Mouse (Mus musculus) MEL (cell line): Measurements from ENCODE around the gene Txnrd2. TPM values are rescaled to one million over a fixed set of nuclear protein-coding genes. Genes with fewer than 3 reads are reported as not detected.
A peak's percentile ranks its signal among the peaks of the same experiment; 100 is the strongest.

Experiments
- DNase-seq: peaks from one replicate; pipeline ENCODE4 v3.0.0; 2011; ENCODE audit warnings: low read depth, low spot score
- H3K27ac ChIP-seq: 2 replicates; pipeline ENCODE4 v1.5.1; 2012; ENCODE audit warnings: low read depth, mild to moderate bottlenecking, control low read depth, low read length, moderate library complexity; ENCODE audit not compliant: control insufficient read depth
- H3K27me3 ChIP-seq, 2 experiments: fragments of 150-350 bp in 1 of 2; sonication (generic) in 1 of 2; 2 replicates each; pipeline ENCODE4 v1.6.1; 2012; ENCODE audit warnings: low read length in 2 of 2, mild to moderate bottlenecking in 2 of 2, improper control_type of control experiment in 1 of 2, moderate library complexity in 1 of 2; ENCODE audit not compliant: insufficient read depth in 2 of 2, control insufficient read depth in 1 of 2
- H3K36me3 ChIP-seq, 2 experiments: 2 replicates each; pipeline ENCODE4 v1.6.1; 2012 to 2014; ENCODE audit warnings: low read length in 2 of 2, improper control_type of control experiment in 1 of 2, inconsistent platforms in 1 of 2, mild to moderate bottlenecking in 1 of 2; ENCODE audit not compliant: insufficient read depth in 2 of 2, control insufficient read depth in 1 of 2
- H3K4me1 ChIP-seq, 2 experiments: fragments of 150-350 bp in 1 of 2; sonication (generic) in 1 of 2; 2 replicates each; pipeline ENCODE4 v1.6.1; 2012; ENCODE audit warnings: low read length in 2 of 2, improper control_type of control experiment in 1 of 2, mild to moderate bottlenecking in 1 of 2; ENCODE audit not compliant: insufficient read depth in 2 of 2, control insufficient read depth in 1 of 2
- H3K4me3 ChIP-seq, 2 experiments: fragments of 150-350 bp in 1 of 2; sonication (generic) in 1 of 2; 2 replicates each; pipeline ENCODE4 v1.5.1; 2012; ENCODE audit warnings: low read depth in 2 of 2, low read length in 2 of 2, mild to moderate bottlenecking in 2 of 2, moderate library complexity in 2 of 2, control low read depth in 1 of 2, improper control_type of control experiment in 1 of 2; ENCODE audit not compliant: control insufficient read depth in 1 of 2, insufficient read depth in 1 of 2
- H3K79me2 ChIP-seq: 2 replicates; pipeline ENCODE4 v1.6.1; 2012; ENCODE audit warnings: mild to moderate bottlenecking, low read length, moderate library complexity; ENCODE audit not compliant: control insufficient read depth, poor library complexity, insufficient read depth
- H3K9ac ChIP-seq: 2 replicates; pipeline ENCODE4 v1.6.1; 2012; ENCODE audit warnings: low read depth, mild to moderate bottlenecking, control low read depth, low read length, moderate library complexity; ENCODE audit not compliant: control insufficient read depth, poor library complexity, severe bottlenecking
- H3K9me3 ChIP-seq: fragments of 150-350 bp; sonication (generic); replicated peaks from 2 replicates; pipeline ENCODE4 v1.6.1; 2012; ENCODE audit warnings: mild to moderate bottlenecking, low read length, improper control_type of control experiment, moderate library complexity; ENCODE audit not compliant: insufficient read depth
- BHLHE40 ChIP-seq: IDR thresholded peaks from 2 replicates; pipeline ENCODE4 v1.6.1; 2012; ENCODE audit warnings: low read depth, mild to moderate bottlenecking, inconsistent platforms, low read length, improper control_type of control experiment, borderline replicate concordance
- CHD1 ChIP-seq: IDR thresholded peaks from 2 replicates; pipeline ENCODE4 v1.6.1; 2012; ENCODE audit warnings: low read depth, mild to moderate bottlenecking, inconsistent platforms, low read length, improper control_type of control experiment
- CHD2 ChIP-seq: IDR thresholded peaks from 2 replicates; pipeline ENCODE4 v1.6.1; 2011; ENCODE audit warnings: low read length, improper control_type of control experiment
- CTCF ChIP-seq, 3 experiments: IDR thresholded peaks in 2 of 3; conservative IDR thresholded peaks in 1 of 3; 2 replicates each; pipeline ENCODE4 v1.5.1; 2011 to 2012; ENCODE audit warnings: low read length in 3 of 3, low read depth in 2 of 3, mild to moderate bottlenecking in 2 of 3, improper control_type of control experiment in 1 of 3, inconsistent platforms in 1 of 3, mixed read lengths in 1 of 3, moderate library complexity in 1 of 3; ENCODE audit not compliant: control insufficient read depth in 1 of 3, insufficient read depth in 1 of 3, poor library complexity in 1 of 3, severe bottlenecking in 1 of 3
- E2F4 ChIP-seq: IDR thresholded peaks from 2 replicates; pipeline ENCODE4 v1.6.1; 2011; ENCODE audit warnings: low read depth, low read length, improper control_type of control experiment, borderline replicate concordance
- ELF1 ChIP-seq: IDR thresholded peaks from 2 replicates; pipeline ENCODE4 v1.6.1; 2014; ENCODE audit warnings: low read depth, mild to moderate bottlenecking, inconsistent platforms, low read length, improper control_type of control experiment, moderate library complexity
- EP300 ChIP-seq, 2 experiments: IDR thresholded peaks; 2 replicates each; pipeline ENCODE4 v1.6.1; 2011; ENCODE audit warnings: improper control_type of control experiment in 2 of 2, low read length in 2 of 2, low read depth in 1 of 2, mild to moderate bottlenecking in 1 of 2
- GABPA ChIP-seq: IDR thresholded peaks from 2 replicates; pipeline ENCODE4 v1.6.1; 2012; ENCODE audit warnings: low read depth, mild to moderate bottlenecking, inconsistent platforms, low read length, improper control_type of control experiment, moderate library complexity
- GATA1 ChIP-seq: IDR thresholded peaks from 2 replicates; pipeline ENCODE4 v1.6.1; 2011; ENCODE audit warnings: low read depth, low read length, improper control_type of control experiment
- HCFC1 ChIP-seq: IDR thresholded peaks from 2 replicates; pipeline ENCODE4 v1.6.1; 2012; ENCODE audit warnings: low read depth, mild to moderate bottlenecking, inconsistent platforms, low read length, improper control_type of control experiment, moderate library complexity
- JUND ChIP-seq: IDR thresholded peaks from 2 replicates; pipeline ENCODE4 v1.6.1; 2011; ENCODE audit warnings: low read depth, mild to moderate bottlenecking, improper control_type of control experiment, low read length
- KAT2A ChIP-seq: conservative IDR thresholded peaks from 2 replicates; pipeline ENCODE4 v1.6.1; 2012; ENCODE audit warnings: low read depth, low read length, improper control_type of control experiment, inconsistent platforms
- MAFK ChIP-seq: IDR thresholded peaks from 2 replicates; pipeline ENCODE4 v1.6.1; 2011; ENCODE audit warnings: low read depth, mild to moderate bottlenecking, low read length, improper control_type of control experiment, borderline replicate concordance
- MAX ChIP-seq: IDR thresholded peaks from 2 replicates; pipeline ENCODE4 v1.6.1; 2011; ENCODE audit warnings: low read length, improper control_type of control experiment
- MAZ ChIP-seq: IDR thresholded peaks from 2 replicates; pipeline ENCODE4 v1.6.1; 2012; ENCODE audit warnings: low read depth, mild to moderate bottlenecking, inconsistent platforms, low read length, improper control_type of control experiment
- MXI1 ChIP-seq: IDR thresholded peaks from 2 replicates; pipeline ENCODE4 v1.6.1; 2011; ENCODE audit warnings: mild to moderate bottlenecking, low read depth, low read length, improper control_type of control experiment
- MYB ChIP-seq: IDR thresholded peaks from 2 replicates; pipeline ENCODE4 v1.6.1; 2011; ENCODE audit warnings: mild to moderate bottlenecking, low read depth, low read length, improper control_type of control experiment
- MYC ChIP-seq: IDR thresholded peaks from 2 replicates; pipeline ENCODE4 v1.6.1; 2011; ENCODE audit warnings: low read depth, mild to moderate bottlenecking, low read length, improper control_type of control experiment, moderate library complexity
- NELFE ChIP-seq: IDR thresholded peaks from 2 replicates; pipeline ENCODE4 v1.6.1; 2011; ENCODE audit warnings: low read depth, low read length, improper control_type of control experiment
- POLR2A ChIP-seq, 2 experiments: IDR thresholded peaks; 2 replicates each; pipeline ENCODE4 v1.6.1; 2011 to 2012; ENCODE audit warnings: low read length in 2 of 2, mild to moderate bottlenecking in 2 of 2, control low read depth in 1 of 2, improper control_type of control experiment in 1 of 2, low read depth in 1 of 2, moderate library complexity in 1 of 2; ENCODE audit not compliant: control insufficient read depth in 1 of 2, insufficient read depth in 1 of 2, poor library complexity in 1 of 2
- POLR2AphosphoS2 ChIP-seq: IDR thresholded peaks from 2 replicates; pipeline ENCODE4 v1.6.1; 2011; ENCODE audit warnings: low read length, improper control_type of control experiment
- POLR2AphosphoS5 ChIP-seq: IDR thresholded peaks from 2 replicates; pipeline ENCODE4 v1.6.1; 2012; ENCODE audit warnings: low read depth, borderline replicate concordance, mild to moderate bottlenecking, inconsistent platforms, low read length, moderate library complexity, mixed read lengths
- RAD21 ChIP-seq: IDR thresholded peaks from 2 replicates; pipeline ENCODE4 v1.6.1; 2011; ENCODE audit warnings: mild to moderate bottlenecking, low read depth, low read length, improper control_type of control experiment
- RCOR1 ChIP-seq: IDR thresholded peaks from 2 replicates; pipeline ENCODE4 v1.6.1; 2012; ENCODE audit warnings: low read depth, mild to moderate bottlenecking, inconsistent platforms, low read length, improper control_type of control experiment
- SIN3A ChIP-seq: IDR thresholded peaks from 2 replicates; pipeline ENCODE4 v1.6.1; 2012; ENCODE audit warnings: low read length, improper control_type of control experiment, inconsistent platforms
- SMC3 ChIP-seq: IDR thresholded peaks from 2 replicates; pipeline ENCODE4 v1.6.1; 2011; ENCODE audit warnings: low read depth, low read length, improper control_type of control experiment
- TAL1 ChIP-seq: IDR thresholded peaks from 2 replicates; pipeline ENCODE4 v1.6.1; 2012; ENCODE audit warnings: mild to moderate bottlenecking, inconsistent platforms, low read length, moderate library complexity, mixed read lengths
- TBP ChIP-seq: IDR thresholded peaks from 2 replicates; pipeline ENCODE4 v1.8.0; 2011; ENCODE audit warnings: low read depth, low read length, improper control_type of control experiment
- TCF12 ChIP-seq: IDR thresholded peaks from 2 replicates; pipeline ENCODE4 v1.6.1; 2014; ENCODE audit warnings: low read depth, mild to moderate bottlenecking, inconsistent platforms, low read length, improper control_type of control experiment, moderate library complexity
- UBTF ChIP-seq: IDR thresholded peaks from 2 replicates; pipeline ENCODE4 v1.6.1; 2012; ENCODE audit warnings: low read depth, mild to moderate bottlenecking, inconsistent platforms, low read length, improper control_type of control experiment, moderate library complexity, borderline replicate concordance; ENCODE audit not compliant: insufficient read depth
- USF1 ChIP-seq: IDR thresholded peaks from 2 replicates; pipeline ENCODE4 v1.6.1; 2014; ENCODE audit warnings: low read depth, mild to moderate bottlenecking, inconsistent platforms, low read length, improper control_type of control experiment, moderate library complexity
- USF2 ChIP-seq, 2 experiments: IDR thresholded peaks; 2 replicates each; pipeline ENCODE4 v1.6.1; 2011 to 2012; ENCODE audit warnings: improper control_type of control experiment in 2 of 2, low read length in 2 of 2, borderline replicate concordance in 1 of 2, inconsistent platforms in 1 of 2, low read depth in 1 of 2, mild to moderate bottlenecking in 1 of 2; ENCODE audit not compliant: insufficient read depth in 1 of 2
- ZC3H11A ChIP-seq: IDR thresholded peaks from 2 replicates; pipeline ENCODE4 v1.6.1; 2012; ENCODE audit warnings: low read depth, mild to moderate bottlenecking, inconsistent platforms, low read length, improper control_type of control experiment
- ZKSCAN1 ChIP-seq: IDR thresholded peaks from 2 replicates; pipeline ENCODE4 v1.6.1; 2012; ENCODE audit warnings: low read depth, mild to moderate bottlenecking, inconsistent platforms, low read length, improper control_type of control experiment, moderate library complexity
- ZMIZ1 ChIP-seq: IDR thresholded peaks from 2 replicates; pipeline ENCODE4 v1.6.1; 2012; ENCODE audit warnings: low read depth, mild to moderate bottlenecking, inconsistent platforms, low read length, improper control_type of control experiment, moderate library complexity
- ZNF384 ChIP-seq: IDR thresholded peaks from 2 replicates; pipeline ENCODE4 v1.6.1; 2012; ENCODE audit warnings: low read depth, mild to moderate bottlenecking, inconsistent platforms, low read length, improper control_type of control experiment
- polyA plus RNA-seq, 2 experiments: library from polyadenylated mRNA; stranded (reverse) in 1 of 2; unstranded in 1 of 2; fragments of >175 nt in 1 of 2; fragments of >200 nt in 1 of 2; gene quantifications; 2 replicates each; pipeline versions ENCODE4 v1.2.1 to v1.2.4; 2012; ENCODE audit warnings: low replicate concordance in 2 of 2, low read depth in 1 of 2; ENCODE audit not compliant: insufficient read length in 2 of 2, insufficient read depth in 1 of 2, missing spikeins in 1 of 2
- total RNA-seq: library from RNA; depleted of rRNA; stranded (reverse); fragments of 300-350 nt; gene quantifications from 2 replicates; pipeline ENCODE4 v1.2.3, GENCODE M21; 2012; rRNA removed

Gene Txnrd2
- total RNA-seq (25.7 and 31.2 TPM in 2 replicates), polyA plus RNA-seq (10 to 100 TPM in 1 of 2 experiments, not detected in 1; 46.8 TPM)

GRCm38 (mm10) chr16:18426215-18426791 lies at the start of gene Txnrd2:
Txnrd2 (plus strand) TSS chr16:18426384.
- Histone ChIP-seq H3K36me3 (peaks cover 0 to 42% of the 10 kb centered on the region in 2 experiments; a peak in 3 of 4 replicates), H3K27me3 (no peaks in the 10 kb centered on the region), H3K4me1 (peaks cover 35 to 42% of the 10 kb centered on the region in 2 experiments), H3K79me2 (peaks cover 30% of the 10 kb centered on the region), H3K9ac (peak within 1 kb of the TSS; percentile 88), H3K4me3 (peak within 1 kb of the TSS; percentile 80 to 100), H3K9me3 (no peaks in the 10 kb centered on the region), H3K27ac (peak within 1 kb of the TSS; percentile 52)
- DNase-seq = peak; percentile 73
- TF ChIP-seq RAD21 = no peak
- no peak for TF ChIP-seq CHD2
- peak; percentile 24; the same call in 1 of the 2 replicates for TF ChIP-seq MAZ
- no peak for TF ChIP-seq RCOR1
- TF ChIP-seq HCFC1 = peak; percentile 71
- TF ChIP-seq EP300 (IDR thresholded peaks at IDR 0.05; ENCODE audit: low read depth in 1 of 2, low read length in 2 of 2) = no peak; a peak in 1 of 4 replicates
- peak in 2 of 3 experiments; percentile 32 to 42; a peak in 3 of 6 replicates for TF ChIP-seq CTCF (IDR thresholded peaks at IDR 0.05 in 2 of 3, conservative IDR thresholded peaks at IDR 0.05 in 1 of 3; ENCODE audit: control insufficient read depth in 1 of 3, insufficient read depth in 1 of 3, low read depth in 2 of 3, low read length in 3 of 3, poor library complexity in 1 of 3, severe bottlenecking in 1 of 3)
- TF ChIP-seq SMC3 = peak; percentile 12; the same call in 1 of the 2 replicates
- no peak for TF ChIP-seq E2F4
- TF ChIP-seq MXI1 = peak; percentile 92
- no peak for TF ChIP-seq ZKSCAN1
- TF ChIP-seq MAX = peak; percentile 48
- no peak for TF ChIP-seq GABPA
- no peak for TF ChIP-seq MYB
- no peak for TF ChIP-seq USF1
- TF ChIP-seq MYC = no peak; the same call in none of the 2 replicates
- TF ChIP-seq TAL1 = no peak
- no peak for TF ChIP-seq POLR2AphosphoS5
- TF ChIP-seq MAFK = no peak
- TF ChIP-seq TCF12 = peak; percentile 49; the same call in 1 of the 2 replicates
- TF ChIP-seq UBTF = no peak
- no peak for TF ChIP-seq JUND
- peak; percentile 49 to 91; a peak in 3 of 4 replicates for TF ChIP-seq POLR2A (IDR thresholded peaks at IDR 0.05; ENCODE audit: control insufficient read depth in 1 of 2, insufficient read depth in 1 of 2, low read depth in 1 of 2, low read length in 2 of 2, poor library complexity in 1 of 2)
- no peak; the same call in 1 of the 2 replicates for TF ChIP-seq KAT2A
- no peak for TF ChIP-seq ZC3H11A
- no peak for TF ChIP-seq GATA1
- no peak for TF ChIP-seq BHLHE40
- 0 out of 2 replicates have a peak, but pooled peaks have one; percentile 39 for TF ChIP-seq TBP
- peak; percentile 46; the same call in 1 of the 2 replicates for TF ChIP-seq ZMIZ1
- no peak for TF ChIP-seq ZNF384
- no peak for TF ChIP-seq USF2 (IDR thresholded peaks at IDR 0.05; ENCODE audit: borderline replicate concordance in 1 of 2, insufficient read depth in 1 of 2, low read depth in 1 of 2, low read length in 2 of 2)
- peak; percentile 32; the same call in 1 of the 2 replicates for TF ChIP-seq CHD1
- TF ChIP-seq ELF1 = no peak
- peak; percentile 61 for TF ChIP-seq NELFE
- peak; percentile 74 for TF ChIP-seq SIN3A
- TF ChIP-seq POLR2AphosphoS2 = no peak
